Mouse (Mus musculus) small intestine, adult 2 months (tissue): Measurements from ENCODE around the gene Eps8l3.

ENCODE experiments used
- CTCF ChIP-seq: fragments of 200-500 bp; IDR thresholded peaks from 2 replicates; pipeline ENCODE4 v1.5.1; 2012; ENCODE audit warnings: low read depth, mild to moderate bottlenecking, control low read depth, inconsistent platforms, low read length, moderate library complexity, mixed read lengths; ENCODE audit not compliant: insufficient replicate concordance, insufficient read length; ENCODE audit errors: extremely low read depth
- POLR2A ChIP-seq: fragments of 200-500 bp; IDR thresholded peaks from 2 replicates; pipeline ENCODE4 v1.6.1; 2012; ENCODE audit warnings: low read depth, mild to moderate bottlenecking, control low read depth, inconsistent platforms, low read length, moderate library complexity

DNA sequence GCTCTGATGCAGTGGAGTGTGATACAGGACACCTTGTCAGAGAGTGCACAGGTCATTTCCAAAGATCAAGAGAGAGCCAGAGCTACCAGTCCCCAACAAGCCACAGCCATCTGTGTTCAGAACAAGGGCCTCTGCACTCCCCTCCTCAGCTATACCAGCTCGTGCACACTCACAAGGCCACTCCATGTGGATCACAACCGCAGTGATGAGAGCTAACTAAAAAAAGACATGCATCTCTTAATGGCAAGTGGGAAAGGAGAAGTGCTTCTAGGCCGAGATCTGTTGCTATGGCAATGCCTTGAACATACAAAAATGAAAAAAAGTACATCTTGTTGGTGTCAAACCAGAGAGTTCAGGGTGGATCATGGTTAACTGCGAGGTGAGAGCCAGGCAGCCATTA lies 62.8 kb downstream of the Eps8l3 start:
- TF ChIP-seq CTCF = no peak
- no peak for TF ChIP-seq POLR2A
